Mouse (Mus musculus) cortical plate, adult 2 months (tissue): ENCODE results near the gene Prph2.

Experiments used
- CTCF ChIP-seq: fragments of 200-500 bp; IDR thresholded peaks from 2 replicates; pipeline ENCODE4 v1.5.1; 2011; ENCODE audit warnings: mild to moderate bottlenecking, control low read depth, low read length; ENCODE audit not compliant: insufficient read depth; ENCODE audit errors: extremely low read depth
- POLR2A ChIP-seq: fragments of 200-500 bp; IDR thresholded peaks from 2 replicates; pipeline ENCODE4 v1.6.1; 2011; ENCODE audit warnings: mild to moderate bottlenecking, low read length, control low read depth; ENCODE audit not compliant: insufficient read depth; ENCODE audit errors: extremely low read depth

- TF ChIP-seq CTCF (no peak), POLR2A (no peak)
These were observed 17.5 kb downstream of the Prph2 start for GRCm38 (mm10) chr17:46927781-46928180.
